Mouse (Mus musculus) ovary, adult 18-20 months (tissue): ENCODE data around the gene Trim71.

Source experiments
- DNase-seq: peaks from one replicate; pipeline ENCODE4 v3.0.0; 2022; ENCODE audit warnings: low spot score, mixed read lengths

Trim71 gene

DNA sequence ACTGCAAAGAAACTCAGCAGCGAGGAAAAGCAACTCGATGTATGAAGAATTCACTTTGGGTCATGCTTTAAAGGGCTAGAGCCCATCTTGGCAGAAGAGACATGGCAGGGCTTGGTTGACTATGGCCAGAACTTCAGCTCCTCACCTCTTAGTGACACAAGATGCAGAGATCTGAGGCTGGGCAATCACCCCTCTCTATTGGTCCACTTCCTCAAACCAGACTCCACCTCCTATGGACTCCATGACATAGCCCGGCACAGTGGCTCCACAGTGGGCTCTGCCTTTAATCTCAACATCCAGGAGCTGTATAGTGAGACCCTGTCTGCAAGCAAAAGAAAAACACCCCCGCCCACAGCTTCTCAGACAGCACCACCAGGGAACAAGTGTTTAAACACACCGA, 79.4 kb downstream of the Trim71 start:
- no peak for DNase-seq

DNA sequence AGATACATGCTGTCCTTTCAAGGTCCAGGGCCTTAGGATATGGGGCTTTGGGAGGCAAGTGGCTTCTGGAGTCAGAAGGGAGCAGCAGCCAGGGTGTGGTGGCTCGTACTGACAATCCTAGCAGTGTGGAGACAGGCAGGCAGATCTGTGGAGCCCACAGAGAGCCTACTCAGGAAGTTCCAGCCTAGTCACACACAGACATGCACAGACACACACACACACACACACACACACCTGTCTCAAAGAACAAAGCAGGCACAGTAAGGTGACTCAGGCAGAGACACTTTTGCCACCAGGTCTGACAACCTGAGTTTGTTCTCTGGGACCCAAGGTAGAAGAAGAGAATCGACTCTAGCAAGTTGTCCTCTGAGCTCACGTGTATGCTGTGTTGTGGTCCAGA, 83.2 kb downstream of the Trim71 start:
- DNase-seq = no peak

DNA sequence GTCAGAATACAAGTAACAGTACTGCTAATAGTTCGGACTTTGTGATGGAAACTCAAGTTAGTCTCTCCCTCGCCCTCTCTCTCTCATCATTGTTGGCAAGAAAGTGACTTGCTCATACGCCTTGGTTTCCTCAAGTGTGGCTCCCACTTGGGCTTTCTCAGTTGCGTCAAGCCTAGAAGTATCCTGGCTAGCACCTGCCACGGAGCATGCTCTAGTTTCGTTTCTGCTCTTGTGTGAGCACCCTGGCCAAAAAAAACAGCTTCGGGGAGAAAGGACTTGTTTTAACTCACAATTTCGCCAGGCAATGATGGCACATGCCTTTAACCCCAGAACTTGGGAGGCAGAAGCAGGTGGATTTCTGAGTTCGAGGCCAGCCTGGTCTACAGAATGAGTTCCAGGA, 87.2 kb downstream of the Trim71 start:
- DNase-seq = no peak

DNA sequence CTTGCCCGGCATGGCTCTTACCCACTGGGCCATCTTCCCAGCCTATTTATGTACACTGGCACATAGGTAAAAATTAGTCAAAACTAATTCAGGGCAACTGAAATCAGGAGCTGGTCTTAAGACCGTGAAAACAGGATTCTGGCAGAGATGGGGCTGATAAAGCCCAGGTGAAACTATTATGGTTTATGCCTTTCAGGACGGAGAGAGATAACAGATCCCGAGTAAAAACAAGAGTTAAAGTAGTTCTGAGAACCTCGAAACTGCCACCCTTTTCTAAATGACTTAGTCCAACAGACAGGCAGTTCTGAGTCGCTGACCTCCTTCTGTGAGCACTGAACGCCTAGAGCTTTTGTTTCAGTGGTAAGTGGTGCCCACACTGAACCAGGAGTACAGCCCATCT, 92.3 kb downstream of the Trim71 start:
- DNase-seq = no peak

DNA sequence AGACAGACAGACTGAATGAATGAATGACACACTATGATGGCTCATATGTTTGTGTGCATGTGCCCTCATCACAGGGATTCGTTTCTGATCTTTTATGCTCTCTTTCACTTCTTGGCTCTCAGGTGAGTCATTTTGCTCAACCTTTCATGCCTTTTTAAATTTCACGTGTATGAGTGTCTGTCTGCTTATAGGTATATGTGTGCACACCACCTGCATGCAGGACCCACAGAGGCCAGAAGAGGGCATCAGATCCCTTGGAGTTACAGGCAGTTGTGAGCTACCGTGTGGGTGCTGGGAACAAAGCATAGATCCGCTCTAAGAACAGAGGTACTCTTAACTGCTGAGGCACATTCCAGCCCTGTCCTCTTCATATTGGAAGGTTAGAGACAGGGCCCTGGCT, 95.5 kb downstream of the Trim71 start:
- no peak for DNase-seq

DNA sequence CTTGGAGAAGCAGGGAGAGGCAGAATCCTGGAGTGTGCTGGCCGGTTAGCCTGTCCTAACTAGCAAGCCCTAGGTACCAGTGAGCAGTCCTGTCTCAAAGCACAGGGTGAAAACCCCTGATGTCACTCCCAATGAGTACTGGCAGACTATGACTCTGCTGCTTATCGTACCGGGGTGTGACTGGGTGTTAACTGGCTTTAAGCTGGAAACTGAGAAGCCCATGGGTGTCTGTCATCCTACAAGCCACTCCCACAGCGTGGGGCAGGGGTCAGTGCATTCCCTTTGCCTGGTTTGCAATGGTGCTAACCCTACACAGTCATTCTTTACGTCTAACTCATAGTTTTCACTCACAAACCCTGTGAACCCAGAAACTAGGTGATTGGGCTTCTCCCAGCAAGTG, 96.0 kb downstream of the Trim71 start:
- no peak for DNase-seq

DNA sequence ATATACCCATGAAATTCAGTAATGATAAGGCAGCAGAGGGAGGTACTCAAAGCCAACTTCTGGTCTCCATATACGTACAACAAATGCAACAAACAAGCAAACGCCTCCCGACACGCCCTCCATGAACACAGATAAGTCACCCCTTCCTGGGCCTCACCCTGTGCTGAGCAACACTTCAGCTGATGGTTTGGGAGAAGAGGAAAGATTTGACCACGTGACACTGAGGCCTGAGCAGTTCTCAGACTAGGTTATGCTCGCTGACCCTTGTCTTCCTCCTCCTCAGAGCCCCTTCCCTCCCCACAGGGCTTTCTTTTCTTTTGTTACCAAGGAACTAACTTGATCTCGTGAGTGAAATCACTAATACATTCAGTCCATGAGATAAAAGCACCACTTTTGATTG, 97.3 kb downstream of the Trim71 start:
- no peak for DNase-seq

DNA sequence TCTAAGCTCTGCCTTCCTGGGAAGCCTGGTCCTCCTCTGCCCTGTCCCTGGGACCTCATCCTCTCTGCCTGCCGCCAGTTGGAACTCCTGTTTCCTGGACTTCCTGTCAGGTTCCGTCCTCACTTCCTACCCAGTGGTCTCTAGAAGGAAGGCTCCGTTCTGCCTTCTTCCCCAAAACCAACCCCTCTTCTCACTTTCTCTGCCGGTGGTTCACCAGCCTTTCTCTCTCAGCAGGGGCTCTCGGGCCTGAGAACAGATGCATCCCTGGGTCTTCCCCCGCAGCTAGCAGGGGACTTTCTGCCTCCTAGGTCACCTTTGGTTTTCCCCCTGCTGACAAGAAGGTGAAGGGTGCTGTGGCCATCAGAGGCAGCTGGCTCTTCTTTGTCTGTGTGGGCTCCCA, 98.7 kb downstream of the Trim71 start:
- DNase-seq = no peak

DNA sequence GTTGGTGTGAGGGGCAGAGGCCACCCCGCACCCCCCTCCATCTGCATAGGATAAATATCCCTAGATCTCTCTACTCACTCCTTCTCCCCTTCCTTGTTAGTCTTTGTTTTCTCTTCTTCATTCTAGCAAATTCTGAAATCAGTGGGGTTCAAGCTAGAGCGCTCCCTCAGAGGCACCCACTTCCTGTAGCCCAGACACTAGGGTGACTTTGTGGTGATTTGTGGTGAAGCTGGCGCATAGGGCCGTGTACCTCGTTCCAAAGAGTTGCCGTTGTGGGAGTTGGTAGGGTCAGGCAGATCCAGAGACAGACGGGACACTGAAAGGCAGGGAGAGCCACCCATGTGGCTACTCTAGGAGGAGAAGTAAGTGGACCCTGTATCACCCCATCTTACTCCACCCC, 101.6 kb downstream of the Trim71 start:
- DNase-seq = no peak

DNA sequence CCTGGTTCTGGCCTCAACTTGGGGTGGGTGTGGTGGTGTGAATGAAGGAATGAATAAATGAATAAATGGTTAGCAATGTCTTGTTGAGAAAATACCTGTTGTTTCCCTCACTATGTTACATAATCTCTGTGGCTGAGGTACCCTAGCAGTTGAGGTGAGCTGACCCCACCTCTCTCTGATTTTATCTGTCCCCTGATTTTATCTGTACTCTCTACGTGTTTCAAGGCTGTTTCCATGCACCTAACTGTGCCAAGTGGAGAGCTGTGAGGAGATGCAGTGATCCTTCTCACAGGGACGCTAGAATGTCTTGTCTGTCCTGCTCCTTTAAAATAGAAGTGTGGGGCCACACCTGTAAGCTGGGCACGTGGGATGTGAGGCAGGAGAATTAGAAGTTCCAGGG, 105.7 kb downstream of the Trim71 start:
- DNase-seq = no peak
